Mouse (Mus musculus) testis, postnatal 10 days (tissue): Measurements from ENCODE around the gene Krt75.
"Not testable (repeated sequence)": the region's sequence is repeated elsewhere in the genome, so short reads cannot be mapped to it uniquely, and the experiment has no call there.

ENCODE experiments used
- DNase-seq: peaks from one replicate; pipeline ENCODE4 v3.0.0; 2021; ENCODE audit warnings: low spot score

Krt75 gene

DNA sequence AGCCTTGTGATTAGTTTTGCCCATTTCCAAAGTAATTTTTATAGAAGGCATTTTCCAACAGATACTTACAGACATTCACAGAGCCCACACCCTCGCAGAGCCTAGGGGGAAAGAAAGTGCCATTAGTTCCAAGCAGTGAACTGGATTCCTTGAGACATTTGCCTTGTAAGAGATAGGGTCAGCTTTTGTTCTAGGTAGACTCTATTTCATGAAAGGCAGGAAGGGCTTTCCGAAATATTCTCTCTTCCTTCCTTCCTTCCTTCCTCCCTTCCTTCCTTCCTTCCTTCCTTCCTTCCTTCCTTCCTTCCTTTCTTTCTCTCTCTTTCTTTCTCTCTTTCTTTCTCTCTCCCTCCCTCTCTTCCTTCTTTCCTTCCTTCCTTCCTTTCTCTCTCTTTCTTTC is 56.5 kb downstream of the Krt75 start, which contains the start of gene Gm49425:
TSS of gene Gm49425 (minus strand) at position 101 of the 400 bp plus-strand sequence.
- not testable (repeated sequence) for DNase-seq
